Mouse (Mus musculus) testis, postnatal 14 days (tissue): ENCODE data around the gene Abhd17c.

Experiments
- DNase-seq: peaks from one replicate; pipeline ENCODE4 v3.0.0; 2021; ENCODE audit warnings: low spot score

The Abhd17c gene

DNA sequence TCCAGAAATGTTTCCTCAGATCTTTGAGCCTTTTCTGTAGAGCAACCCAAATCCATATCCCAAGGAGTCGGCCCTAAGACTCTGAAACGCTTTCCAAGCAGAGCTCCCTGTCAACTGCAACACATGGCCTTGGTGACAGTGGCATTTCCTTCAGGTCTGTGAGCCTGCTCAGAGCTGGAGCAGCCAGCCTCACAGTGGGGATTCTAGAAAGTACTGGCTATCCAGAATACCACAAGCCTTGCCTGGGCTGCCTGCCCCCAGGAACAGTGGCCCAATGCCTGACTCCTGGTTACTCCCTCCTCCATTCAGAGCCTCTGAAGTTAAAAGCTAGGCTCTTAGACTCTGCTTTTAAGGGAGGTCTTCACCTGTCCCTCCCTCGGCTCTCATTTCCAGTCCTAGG is 77.8 kb downstream of the Abhd17c start:
- no peak for DNase-seq

DNA sequence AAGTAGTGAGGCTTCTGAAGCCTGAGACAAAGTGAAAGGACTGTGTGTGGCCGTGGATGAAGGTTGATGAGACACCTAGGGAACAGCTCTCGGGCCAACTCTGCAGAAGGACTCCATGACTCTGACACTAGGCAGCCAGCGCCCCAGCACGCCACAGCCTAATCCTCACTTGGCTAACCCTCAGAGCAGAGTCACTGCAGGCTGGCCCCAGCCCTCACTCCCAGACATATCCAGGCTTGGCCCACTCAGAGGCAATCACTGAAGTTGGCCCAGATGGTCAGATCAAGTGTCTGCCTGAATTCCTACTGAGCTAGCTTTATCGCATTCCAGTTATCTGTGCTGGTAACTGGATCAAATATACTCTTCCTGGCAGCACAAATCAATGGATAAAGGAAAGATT is 82.8 kb downstream of the Abhd17c start:
- DNase-seq: no peak

DNA sequence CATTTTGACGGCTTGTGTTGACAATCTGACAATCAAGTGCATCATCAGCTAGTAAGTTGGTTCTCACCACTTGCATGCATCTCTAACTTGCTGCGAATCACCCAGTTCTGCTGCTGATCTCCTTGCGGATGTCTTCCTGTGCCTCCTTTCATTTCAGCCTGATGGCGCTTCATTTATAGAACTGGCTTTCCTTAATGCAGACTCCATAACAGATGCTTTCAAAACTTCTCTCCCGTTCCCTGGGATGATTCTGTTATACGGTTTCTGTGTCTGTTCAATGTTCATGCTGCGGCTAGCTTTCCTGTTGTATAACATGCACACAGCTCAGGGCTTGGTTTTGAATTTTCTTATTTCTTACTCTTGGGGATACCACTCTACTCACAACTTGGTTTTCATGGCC is 91.9 kb downstream of the Abhd17c start:
- DNase-seq: no peak
